Mouse (Mus musculus) lung, postnatal 10 days (tissue): ENCODE measurements at regions not wholly inside any gene's neighbourhood (a gene's known extent, or its start where the extent isn't known, plus 50 kb on each side); places are given as distances from the start of the nearest gene placed in this dataset.
"Not testable (repeated sequence)": the region's sequence is repeated elsewhere in the genome, so short reads cannot be mapped to it uniquely, and the experiment has no call there.

ENCODE experiments used
- DNase-seq: peaks from one replicate; pipeline ENCODE4 v3.0.0; 2021

DNA sequence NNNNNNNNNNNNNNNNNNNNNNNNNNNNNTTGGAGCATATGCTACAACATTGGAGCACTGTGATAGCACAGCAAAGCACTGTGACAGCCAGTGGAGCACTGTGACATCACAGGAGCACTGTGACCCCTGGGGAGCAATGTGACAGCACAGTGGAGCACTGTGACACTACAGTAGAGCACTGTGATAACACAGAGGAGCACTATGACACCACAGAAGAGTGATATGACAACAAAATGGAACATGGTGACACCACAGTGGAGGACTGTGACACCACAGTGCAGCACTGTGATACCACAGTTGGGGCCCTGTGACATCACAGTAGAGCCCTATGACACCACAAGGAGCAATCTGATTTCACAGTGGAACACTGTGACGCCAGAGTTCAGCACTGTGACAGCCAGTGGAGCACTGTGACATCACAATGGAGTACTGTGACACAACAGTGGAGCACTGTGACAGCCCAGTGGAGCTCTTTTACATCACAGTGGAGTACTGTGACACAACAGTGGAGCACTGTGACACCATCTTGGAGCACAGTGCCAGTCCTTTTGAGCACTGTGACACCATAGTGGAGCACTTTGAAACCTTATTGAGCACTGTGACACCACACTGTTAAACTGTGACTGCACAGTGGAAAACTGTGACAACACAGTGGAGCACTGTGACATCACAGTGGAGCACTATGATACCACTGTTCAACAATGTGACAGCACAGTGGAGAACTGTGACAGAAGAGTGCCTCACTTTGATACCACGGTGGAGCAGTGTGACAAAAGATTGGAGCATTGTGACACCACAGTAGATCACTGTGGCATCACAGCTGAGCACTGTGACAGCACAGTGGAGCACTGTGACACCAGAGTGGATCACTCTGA is 116.9 kb upstream of the Vmn1r2 start:
- DNase-seq: peak; percentile 0

DNA sequence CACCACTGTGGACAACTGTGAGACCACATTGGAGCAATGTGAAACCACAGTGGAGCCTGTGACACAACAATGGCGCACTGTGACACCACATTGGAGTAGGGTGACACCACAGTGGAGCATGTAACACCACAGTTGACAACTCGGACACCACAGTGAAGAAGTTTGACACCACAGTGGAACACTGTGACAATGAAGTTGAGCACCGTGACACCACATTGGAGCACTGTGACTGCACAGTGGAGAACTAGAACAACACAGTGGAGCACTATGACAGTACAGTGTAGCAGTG is 116.3 kb upstream of the Vmn1r2 start:
- peak; percentile 0 for DNase-seq

DNA sequence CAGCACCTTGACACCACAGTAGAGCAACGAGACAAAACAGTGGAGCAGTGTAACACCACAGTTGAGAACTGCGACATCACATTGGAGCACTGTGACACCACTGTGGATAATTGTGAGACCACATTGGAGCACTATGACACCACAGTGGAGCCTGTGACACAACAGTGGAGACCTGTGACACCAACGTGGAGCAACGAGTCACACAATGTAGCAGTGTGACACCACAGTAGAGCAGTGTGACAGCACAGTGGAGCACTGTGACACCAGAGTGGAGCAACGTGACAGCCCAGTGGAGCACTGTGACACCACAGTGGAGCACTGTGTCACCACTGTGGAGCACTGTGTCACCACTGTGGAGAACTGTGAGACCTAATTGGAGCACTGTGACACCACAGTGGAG is 115.9 kb upstream of the Vmn1r2 start:
- peak; percentile 0 for DNase-seq

DNA sequence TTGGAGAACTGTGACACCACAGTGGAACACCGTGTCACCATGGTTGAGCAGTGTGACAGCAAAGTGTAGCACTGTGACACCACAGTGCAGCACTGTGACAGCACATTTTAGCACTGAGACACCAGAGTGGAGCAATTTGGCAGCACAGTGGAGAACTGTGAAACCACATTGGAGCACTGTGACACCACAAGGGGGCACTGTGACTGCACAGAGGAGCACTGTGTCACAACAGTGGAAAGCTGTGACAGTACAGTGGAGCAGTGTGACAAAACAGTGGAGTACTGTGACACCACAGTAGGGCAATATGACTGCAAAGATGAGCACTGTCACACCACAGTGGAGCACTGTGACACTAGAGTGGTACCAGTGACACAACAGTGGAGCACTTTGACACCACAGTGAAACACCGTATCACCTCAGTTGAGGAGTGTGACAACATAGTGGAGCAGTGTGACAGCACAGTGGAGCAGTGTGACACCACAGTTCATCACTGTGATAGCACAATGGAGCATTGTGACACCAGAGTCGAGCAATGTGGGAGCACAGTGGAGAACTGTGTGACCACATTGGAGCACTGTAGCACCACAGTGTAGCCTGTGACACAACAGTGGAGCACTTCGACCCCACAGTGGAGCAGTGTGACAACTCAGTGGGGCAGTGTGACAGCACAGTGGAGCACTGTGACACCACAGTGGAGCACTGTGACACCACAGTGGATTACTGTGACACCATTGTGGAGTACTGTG is 114.6 kb upstream of the Vmn1r2 start:
- peak; percentile 1 for DNase-seq

DNA sequence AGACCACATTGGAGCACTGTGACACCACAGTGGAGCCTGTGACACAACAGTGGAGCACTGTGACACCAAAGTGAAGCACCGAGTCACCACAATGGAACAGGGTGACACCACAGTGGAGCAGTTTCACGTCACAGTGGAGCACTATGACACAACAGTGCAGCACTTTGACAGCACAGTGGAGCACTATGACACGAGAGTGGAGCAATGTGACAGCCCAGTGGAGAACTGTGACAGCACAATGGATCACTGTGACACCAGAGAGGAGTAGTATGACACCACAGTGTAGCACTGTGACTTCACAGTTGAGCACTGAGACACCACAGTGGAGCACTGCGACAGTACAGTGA is 114.1 kb upstream of the Vmn1r2 start:
- peak; percentile 0 for DNase-seq

DNA sequence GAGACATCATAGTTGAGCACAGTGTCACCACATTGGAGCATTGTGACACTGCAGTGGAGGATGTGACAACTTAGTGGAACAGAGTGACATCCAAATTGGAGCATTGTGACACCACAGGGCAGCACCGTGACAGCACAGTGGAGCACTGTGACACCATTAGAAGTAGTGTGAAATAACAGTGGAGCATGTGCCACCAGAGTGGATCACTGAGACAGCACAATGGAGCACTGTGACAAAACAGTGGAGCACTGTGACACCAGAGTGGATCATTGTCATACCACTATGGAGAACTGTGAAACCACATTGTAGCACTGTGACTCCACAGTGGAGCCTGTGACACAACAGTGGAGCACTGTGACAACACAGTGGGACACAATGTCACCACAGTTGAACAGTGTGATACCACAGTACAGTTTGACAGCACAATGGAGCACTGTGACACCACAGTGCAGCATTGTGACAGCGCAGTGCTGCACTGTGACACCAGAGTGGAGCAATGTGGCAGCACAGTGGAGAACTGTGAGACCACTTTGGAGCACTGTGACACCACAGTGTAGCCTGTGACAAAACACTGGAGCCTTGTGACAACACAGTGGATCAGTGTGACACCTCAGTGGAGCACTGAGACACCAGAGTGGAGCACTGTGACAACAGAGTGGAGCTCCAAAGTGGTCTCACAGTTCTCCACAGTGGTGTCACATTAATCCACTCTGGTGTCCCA is 113.5 kb upstream of the Vmn1r2 start:
- DNase-seq: peak; percentile 0

DNA sequence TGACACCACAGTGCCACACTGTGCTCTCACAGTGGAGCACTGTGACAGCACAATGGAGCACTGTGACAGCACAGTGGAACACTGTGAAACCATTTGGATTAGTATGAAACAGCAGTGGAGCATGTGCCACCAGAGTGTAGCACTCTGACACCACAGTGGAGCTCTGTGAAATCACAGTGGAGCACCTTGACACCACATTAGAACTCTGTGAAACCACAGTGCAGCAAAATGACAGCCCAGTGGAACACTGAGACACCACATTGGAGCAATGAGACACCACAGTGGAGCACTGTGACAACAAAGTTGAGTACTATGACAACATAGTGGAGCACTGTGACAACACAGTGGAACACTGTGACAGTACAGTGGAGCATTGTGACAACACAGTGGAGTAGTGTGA is 112.2 kb upstream of the Vmn1r2 start:
- DNase-seq: peak; percentile 0

DNA sequence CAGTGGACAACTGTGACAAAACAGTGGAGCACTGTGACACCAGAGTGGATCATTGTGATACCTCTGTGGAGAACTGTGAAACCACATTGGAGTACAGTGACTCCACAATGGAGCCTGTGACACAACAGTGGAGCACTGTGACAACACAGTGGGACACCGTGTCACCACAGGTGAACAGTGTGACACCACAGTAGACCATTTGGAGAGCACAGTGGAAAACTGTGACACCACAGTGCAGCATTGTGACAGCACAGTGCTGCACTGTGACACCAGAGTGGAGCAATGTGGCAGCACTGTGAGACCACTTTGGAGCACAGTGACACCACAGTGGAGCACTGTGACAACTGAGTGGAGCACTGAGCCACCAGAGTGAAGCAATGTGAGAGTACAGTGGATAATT is 111.7 kb upstream of the Vmn1r2 start:
- peak; percentile 0 for DNase-seq

DNA sequence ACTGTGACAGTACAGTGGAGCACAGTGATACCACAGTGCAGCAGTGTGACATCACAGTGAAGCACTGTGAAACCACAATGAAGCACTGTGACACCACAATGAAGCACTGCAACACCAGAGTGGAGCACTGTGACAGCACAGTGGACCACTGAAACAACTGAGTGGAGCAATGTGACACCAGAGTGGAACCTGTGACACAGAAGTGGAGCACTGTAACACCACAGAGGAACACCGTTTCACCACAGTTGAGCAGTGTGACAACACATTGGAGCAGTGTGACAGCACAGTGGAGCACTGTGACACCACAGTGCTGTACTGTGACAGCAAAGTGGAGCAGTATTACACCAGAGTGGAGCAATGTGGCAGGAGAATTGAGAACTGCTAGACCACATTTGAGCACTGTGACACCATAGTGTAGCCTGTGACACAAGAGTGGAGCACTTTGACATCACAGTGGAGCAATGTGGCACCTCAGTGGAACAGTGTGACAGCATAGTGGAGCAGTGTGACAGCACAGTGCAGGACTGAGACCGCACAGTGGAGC is 107.5 kb upstream of the Vmn1r2 start:
- DNase-seq: peak; percentile 0

DNA sequence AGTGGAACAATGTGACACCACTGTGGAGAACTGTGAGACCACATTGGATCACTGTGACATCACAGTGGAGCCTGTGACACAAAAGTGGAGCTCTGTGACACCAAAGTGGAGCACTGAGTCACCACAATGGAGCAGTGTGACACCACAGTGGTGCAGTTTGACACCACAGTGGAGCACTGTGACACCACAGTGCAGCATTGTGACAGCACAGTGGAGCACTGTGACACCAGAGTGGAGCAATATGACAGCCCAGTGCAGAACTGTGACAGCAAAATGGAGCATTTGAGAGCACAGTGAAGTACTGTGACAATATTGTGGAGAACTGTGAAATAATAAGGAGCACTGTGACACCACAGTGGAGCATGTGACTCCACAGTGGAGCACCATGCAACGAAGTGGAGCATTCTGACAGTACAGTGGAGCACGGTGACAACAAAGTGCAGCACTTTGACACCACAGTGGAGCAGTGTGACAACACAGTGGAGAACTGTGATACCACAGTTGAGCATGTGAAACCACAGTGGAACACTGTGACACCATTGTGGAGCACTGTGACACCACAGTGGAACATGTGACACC is 105.0 kb upstream of the Vmn1r2 start:
- DNase-seq: peak; percentile 1

DNA sequence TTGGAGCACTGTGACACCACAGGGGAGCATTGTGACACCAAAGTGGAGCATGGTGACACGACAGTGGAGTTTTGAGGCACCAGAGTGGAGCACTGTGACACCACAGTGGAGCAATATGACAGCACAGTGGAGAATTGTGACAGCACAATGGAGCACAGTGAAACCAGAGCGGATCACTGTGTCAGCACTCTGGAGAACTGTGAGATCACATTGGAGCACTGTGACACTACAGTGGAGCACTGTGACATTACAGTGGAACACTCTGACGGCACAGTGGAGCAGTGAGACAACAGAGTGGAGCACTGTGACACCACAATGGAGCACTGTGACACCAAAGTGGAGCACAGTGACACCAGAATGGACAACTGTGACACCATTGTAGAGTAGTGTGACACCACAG is 103.2 kb upstream of the Vmn1r2 start:
- peak; percentile 0 for DNase-seq

DNA sequence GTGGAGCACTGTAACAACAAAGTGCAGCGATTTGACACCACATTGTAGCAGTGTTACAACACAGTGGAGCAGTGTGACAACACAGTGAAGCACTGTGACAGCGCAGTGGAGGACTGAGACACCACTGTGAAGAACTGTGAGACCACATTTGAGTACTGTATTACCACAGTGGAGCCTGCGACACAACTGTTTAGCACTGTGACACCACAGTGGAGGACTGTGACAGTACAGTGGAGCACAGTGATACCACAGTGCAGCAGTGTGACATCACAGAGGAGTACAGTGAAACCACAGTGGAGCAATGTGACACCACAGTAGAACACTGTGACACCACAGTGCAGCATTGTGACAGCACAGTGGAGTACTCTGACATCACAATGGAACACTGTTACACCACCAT is 102.5 kb upstream of the Vmn1r2 start:
- peak; percentile 0 for DNase-seq

DNA sequence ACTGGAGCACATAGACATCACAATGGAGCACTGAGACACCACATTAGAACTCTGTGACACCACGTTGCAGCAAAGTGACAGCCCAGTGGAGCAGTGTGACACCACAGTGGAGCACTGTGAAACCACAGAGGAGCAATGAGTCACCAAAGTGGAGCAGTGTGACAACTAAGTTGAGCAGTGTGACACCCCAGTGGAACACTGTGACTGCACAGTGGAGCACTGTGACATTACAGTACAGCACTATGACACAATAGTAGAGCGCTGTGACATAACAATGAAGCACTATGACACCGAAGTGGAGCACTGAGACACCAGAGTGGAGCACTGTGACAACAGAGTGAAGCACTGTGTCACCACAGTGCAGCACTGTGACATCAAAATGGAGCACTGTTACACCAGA is 101.8 kb upstream of the Vmn1r2 start:
- peak; percentile 0 for DNase-seq

DNA sequence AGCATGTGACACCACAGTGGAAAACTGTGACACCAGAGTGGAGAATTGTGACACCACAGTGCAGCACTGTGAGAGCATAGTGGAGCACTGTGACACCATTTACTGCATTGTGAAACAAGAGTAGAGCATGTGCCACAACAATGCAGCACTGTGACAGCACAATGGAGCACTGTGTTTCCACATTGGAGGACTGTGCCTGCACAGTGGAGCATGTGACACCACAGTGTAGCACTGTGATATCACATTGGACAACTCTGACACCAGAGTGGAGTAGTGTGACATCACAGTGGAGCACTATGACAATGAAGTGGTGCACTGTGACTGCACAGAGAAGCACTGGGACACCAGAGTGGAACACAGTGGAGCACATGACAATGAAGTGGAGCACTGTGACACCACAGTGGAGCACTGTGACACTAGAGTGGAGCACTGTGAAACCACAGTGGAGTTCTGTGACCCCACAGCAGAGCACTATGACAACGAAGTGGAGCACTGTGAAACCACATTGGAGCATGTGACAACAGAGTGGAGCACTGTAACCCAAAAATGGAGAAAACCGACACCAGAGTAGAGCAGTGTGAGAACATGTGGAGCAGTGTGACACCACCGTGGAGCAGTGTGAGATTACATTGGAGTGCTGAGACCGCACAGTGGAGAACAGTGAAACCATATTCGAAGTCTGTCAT is 100.9 kb upstream of the Vmn1r2 start:
- DNase-seq: peak; percentile 1

DNA sequence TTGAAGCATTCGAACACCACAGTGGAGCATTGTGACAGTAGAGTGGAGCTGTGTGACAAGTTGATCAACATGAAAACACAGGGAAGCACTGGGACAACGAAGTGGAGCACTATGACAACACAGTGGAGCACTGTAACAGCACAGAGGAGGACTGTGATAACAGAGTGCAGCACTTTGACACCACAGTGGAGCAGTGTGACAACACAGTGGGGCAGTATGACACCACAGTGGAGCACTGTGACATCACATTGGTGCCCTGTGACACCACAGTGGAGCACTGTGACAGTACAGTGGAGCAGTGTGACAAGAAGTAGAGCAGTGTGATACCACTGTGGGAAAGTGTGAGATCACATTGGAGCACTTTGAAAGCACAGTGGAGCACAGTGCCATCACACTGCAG is 99.9 kb upstream of the Vmn1r2 start:
- peak; percentile 1 for DNase-seq

DNA sequence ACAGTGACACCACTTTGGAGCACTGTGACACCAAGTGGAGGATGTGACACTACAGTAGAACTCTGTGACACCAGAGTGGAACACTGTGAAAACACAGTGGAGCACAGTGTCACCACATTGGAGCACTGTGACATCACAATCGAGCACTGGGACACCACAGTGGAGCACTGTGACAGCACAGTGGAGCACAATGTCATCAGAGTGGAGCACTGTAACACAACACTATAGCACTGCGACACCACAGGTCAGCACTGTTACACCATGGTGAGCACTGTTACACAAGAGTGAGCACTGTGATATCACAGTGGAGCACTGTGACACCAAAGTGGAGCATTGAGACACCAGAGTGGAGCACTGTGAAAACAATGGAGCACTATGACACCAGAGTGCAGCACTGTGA is 99.5 kb upstream of the Vmn1r2 start:
- peak; percentile 8 for DNase-seq

DNA sequence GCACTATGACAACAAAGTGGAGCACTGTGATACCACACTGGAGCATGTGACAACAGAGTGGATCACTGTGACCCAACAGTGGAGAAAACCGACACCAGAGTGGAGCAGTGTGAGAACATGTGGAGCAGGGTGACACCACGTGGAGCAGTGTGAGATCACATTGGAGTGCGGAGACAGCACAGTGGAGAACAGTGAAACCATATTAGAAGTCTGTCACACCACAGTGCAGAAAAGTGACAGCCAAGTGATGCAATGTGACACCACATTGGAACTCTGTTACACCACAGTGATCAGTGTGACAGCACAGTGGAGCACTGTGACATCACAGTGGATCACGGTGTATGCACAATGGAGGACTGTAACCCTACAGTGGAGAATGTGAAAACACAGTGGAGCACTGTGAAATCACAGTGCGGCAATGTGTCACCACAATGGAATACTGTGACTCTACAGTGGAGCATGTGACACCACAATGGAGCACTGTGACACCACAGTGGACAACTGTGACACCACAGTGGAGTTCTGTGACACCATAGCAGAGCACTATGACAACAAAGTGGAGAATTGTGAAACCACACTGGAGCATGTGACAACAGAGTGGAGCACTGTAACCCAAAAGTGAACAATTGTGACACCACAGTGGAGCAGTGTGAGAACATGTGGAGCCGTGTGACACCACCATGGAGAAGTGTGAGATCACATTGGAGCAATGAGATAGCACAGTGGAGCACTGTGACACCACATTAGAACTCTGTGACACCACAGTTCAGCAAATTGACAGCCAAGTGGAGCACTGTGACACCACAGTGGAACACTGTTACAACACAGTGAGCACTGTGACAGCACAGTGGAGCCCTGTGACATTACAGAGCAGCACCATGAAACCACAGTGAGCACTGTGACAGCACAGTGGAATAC is 98.6 kb upstream of the Vmn1r2 start:
- peak; percentile 1 for DNase-seq

DNA sequence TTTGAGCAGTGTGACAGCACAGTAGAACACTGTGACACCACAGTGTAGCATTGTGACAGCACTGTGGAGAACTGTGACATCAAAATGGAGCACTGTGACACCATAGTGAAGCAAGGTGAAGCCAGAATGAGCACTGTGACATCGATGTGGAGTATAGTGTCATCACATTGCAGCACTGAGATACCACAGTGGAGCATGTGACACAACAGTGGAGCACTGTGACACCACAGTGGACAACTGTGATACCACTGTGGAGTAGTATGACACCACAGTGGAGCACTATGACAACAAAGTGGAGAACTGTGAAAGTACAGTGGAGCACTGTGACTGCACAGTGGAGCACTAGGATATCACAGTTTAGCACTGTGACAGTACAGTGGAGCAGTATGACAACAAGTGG is 97.8 kb upstream of the Vmn1r2 start:
- peak; percentile 0 for DNase-seq

DNA sequence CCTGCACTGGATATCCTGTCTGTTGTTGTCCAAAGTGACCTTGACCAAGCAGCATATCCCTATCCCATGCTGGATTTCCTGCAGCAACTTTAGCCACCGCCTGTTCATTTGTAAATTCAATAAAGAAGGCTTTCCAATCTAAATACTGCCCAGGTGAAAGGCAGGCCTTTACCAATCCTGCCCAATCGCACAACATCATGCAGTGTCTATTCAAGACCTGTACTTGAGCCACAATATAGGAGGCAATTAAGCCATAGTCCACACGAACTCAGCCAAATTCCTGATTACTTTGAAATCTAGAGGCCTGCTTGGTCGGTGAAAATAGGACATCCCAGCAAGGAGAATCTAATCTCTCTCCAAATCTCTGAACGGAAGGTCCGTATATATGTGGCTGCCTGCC is 95.8 kb upstream of the Vmn1r2 start:
- DNase-seq: not testable (repeated sequence)

DNA sequence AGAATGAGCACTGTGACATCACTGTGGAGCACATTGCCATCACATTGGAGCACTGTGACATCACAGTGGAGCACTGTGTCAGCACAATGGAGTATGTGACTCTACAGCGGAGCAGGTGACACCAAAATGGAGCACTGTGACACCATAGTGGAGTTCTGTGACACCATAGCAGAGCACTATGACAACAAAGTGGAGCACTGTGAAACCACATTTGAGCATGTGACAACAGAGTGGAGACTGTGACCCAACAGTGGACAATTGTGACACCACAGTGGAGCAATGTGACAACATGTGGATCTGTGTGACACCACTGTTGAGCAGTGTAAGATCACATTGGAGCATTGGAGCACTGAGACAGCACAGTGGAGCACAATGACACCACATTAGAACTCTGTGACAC is 87.2 kb upstream of the Vmn1r2 start:
- no peak for DNase-seq

DNA sequence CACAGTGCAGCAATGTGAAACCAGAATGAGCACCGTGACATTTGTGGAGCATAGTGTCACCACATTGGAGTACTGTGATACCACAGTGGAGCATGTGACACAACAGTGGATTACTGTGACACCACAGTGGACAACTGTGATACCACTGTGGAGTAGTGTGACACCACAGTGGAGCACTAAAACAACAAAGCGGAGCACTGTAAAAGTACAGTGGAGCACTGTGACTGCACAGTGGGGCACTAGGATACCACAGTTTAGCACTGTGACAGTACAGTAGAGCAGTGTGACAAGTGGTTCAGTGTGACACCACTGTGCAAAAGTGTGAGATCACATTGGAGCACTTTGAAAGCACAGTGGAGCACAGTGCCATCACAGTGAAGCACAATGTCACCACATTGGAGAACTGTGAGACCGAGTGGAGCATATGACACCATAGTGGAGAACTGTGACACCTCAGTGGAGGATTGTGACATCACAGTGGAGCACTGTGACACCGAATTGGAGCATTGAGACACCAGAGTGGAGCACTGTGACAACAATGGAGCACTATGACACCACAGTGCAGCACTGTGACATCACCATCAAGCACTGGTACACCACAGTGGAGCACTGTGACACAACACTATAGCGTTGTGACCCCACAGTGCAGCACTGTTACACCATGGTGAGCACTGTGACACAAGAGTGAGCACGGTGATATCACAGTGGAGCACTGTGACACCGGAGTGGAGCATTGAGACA is 86.6 kb upstream of the Vmn1r2 start:
- DNase-seq: no peak
